ENCODE assay signal across 8 mouse cellular contexts in the genomic region with DNA sequence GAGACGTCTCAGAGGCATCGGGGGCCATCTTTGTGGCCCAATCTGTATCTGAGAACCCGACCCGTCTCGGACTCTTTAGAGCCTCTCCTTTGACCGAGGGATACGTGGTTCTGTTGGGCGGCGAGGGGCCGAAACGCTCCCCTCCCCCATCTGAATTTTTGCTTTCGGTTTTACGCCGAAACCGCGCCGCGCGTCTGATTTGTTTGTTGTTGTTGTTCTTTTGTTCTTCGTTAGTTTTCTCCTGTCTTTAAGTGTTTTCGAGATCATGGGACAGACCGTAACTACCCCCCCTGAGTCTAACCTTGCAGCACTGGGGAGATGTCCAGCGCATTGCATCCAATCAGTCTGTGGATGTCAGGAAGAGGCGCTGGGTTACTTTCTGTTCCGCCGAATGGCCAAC. TPM values are rescaled to one million over a fixed set of nuclear protein-coding genes. Genes with fewer than 3 reads are reported as not detected.
DNase-seq lines count a peak whose midpoint lies in the region; ATAC-seq and TF ChIP-seq lines count a peak whose summit lies in the region.
"Not testable (repeated sequence)": the region's sequence is repeated elsewhere in the genome, so short reads cannot be mapped to it uniquely, and the experiment has no call there.

No protein-coding gene starts in this region.

- H3K9ac ChIP-seq in embryonic facial prominence, embryonic 14.5 days (ENCODE audit: low read depth, low read length) = peak overlapping the region; percentile 40; the same call in 1 of the 2 replicates
- 0 out of 2 replicates have a peak overlapping the region, but pooled peaks have one; percentile 54 for H3K9ac ChIP-seq in heart, adult 2 months (ENCODE audit: low read depth, low read length)
- not testable (repeated sequence) for H3K9ac ChIP-seq in hindbrain, embryonic 13.5 days; kidney, embryonic 15.5 days; liver, embryonic 11.5 days (ENCODE audit: low read depth, low read length); neural tube, embryonic 14.5 days (replicated peaks; ENCODE audit: low read depth, low read length)

- not testable (repeated sequence) for H3K4me2 ChIP-seq in embryonic facial prominence, embryonic 14.5 days (ENCODE audit: low read depth, low read length); kidney, embryonic 15.5 days; liver, embryonic 11.5 days; neural tube, embryonic 14.5 days (ENCODE audit: low read depth, low read length)
- H3K4me2 ChIP-seq in hindbrain, embryonic 13.5 days = peak overlapping the region; percentile 36; the same call in 1 of the 2 replicates

- peaks cover 37% of the 10 kb centered on the region for H3K4me1 ChIP-seq in embryonic facial prominence, embryonic 14.5 days (ENCODE audit: control insufficient read depth, insufficient read depth, low read length)
- peaks cover 19% of the 10 kb centered on the region for H3K4me1 ChIP-seq in heart, adult 2 months (ENCODE audit: control insufficient read depth, insufficient read depth, low read length)
- peaks cover 42% of the 10 kb centered on the region for H3K4me1 ChIP-seq in hindbrain, embryonic 13.5 days (replicated peaks)
- peaks cover 40% of the 10 kb centered on the region for H3K4me1 ChIP-seq in kidney, embryonic 15.5 days
- H3K4me1 ChIP-seq in liver, embryonic 11.5 days (replicated peaks; ENCODE audit: control insufficient read depth, insufficient read depth, low read length) = peaks cover 34% of the 10 kb centered on the region
- H3K4me1 ChIP-seq in neural tube, embryonic 14.5 days (ENCODE audit: control insufficient read depth, insufficient read depth, low read length) = peaks cover 28% of the 10 kb centered on the region

- not testable (repeated sequence) for H3K27me3 ChIP-seq in embryonic facial prominence, embryonic 14.5 days (replicated peaks; ENCODE audit: control insufficient read depth, insufficient read depth, low read length); heart, adult 2 months (ENCODE audit: control insufficient read depth, insufficient read depth, low read length); hindbrain, embryonic 13.5 days; kidney, embryonic 15.5 days; neural tube, embryonic 14.5 days (ENCODE audit: control insufficient read depth, insufficient read depth, low read length)
- peaks cover 30% of the 10 kb centered on the region for H3K27me3 ChIP-seq in liver, embryonic 11.5 days (replicated peaks; ENCODE audit: control insufficient read depth, insufficient read depth, low read length)

- H3K36me3 ChIP-seq in embryonic facial prominence, embryonic 14.5 days (ENCODE audit: control insufficient read depth, insufficient read depth, low read length); heart, adult 2 months (ENCODE audit: control insufficient read depth, insufficient read depth, low read length); hindbrain, embryonic 13.5 days; kidney, embryonic 15.5 days; liver, embryonic 11.5 days (ENCODE audit: control insufficient read depth, insufficient read depth, low read length); macrophage (ENCODE audit: inconsistent target); neural tube, embryonic 14.5 days (ENCODE audit: control insufficient read depth, insufficient read depth, low read length): not testable (repeated sequence)

- TF ChIP-seq POLR2A in heart, adult 2 months (IDR thresholded peaks at IDR 0.05; ENCODE audit: insufficient read depth, low read depth, low read length) = not testable (repeated sequence)

- not testable (repeated sequence) for H3K79me2 ChIP-seq in heart, adult 2 months (replicated peaks; ENCODE audit: control insufficient read depth, insufficient read depth, low read length); macrophage (ENCODE audit: inconsistent target)

- not testable (repeated sequence) for H3K9me3 ChIP-seq in embryonic facial prominence, embryonic 14.5 days (ENCODE audit: control insufficient read depth, low read length); hindbrain, embryonic 13.5 days; kidney, embryonic 15.5 days (replicated peaks); liver, embryonic 11.5 days (ENCODE audit: control insufficient read depth, low read length); neural tube, embryonic 14.5 days (ENCODE audit: control insufficient read depth, low read length)

- not testable (repeated sequence) for TF ChIP-seq CTCF in heart, adult 2 months (IDR thresholded peaks at IDR 0.05)

- WGBS in embryonic facial prominence, embryonic 14.5 days = under 1% methylated on average over 11 of the region's 26 CpGs
- WGBS in heart, adult 2 months = 0% methylated on average over 16 of the region's 26 CpGs
- 0% methylated on average over 17 of the region's 26 CpGs for WGBS in hindbrain, embryonic 13.5 days
- 2% methylated on average over 16 of the region's 26 CpGs for WGBS in kidney, embryonic 15.5 days
- 0% methylated on average over 11 of the region's 26 CpGs for WGBS in liver, embryonic 11.5 days
- no CpG with 5 or more reads among the region's 26 CpGs for WGBS in macrophage (ENCODE audit: missing documents)
- under 1% methylated on average over 13 of the region's 26 CpGs for WGBS in neural tube, embryonic 14.5 days

- H3K27ac ChIP-seq in embryonic facial prominence, embryonic 14.5 days (replicated peaks; ENCODE audit: low read depth, low read length) = 0 out of 2 replicates have a peak overlapping the region, but pooled peaks have one; percentile 48
- peak overlapping the region; percentile 72; the same call in 1 of the 2 replicates for H3K27ac ChIP-seq in heart, adult 2 months
- H3K27ac ChIP-seq in hindbrain, embryonic 13.5 days; kidney, embryonic 15.5 days; liver, embryonic 11.5 days (ENCODE audit: low read depth, low read length); macrophage; neural tube, embryonic 14.5 days (ENCODE audit: low read depth, low read length): not testable (repeated sequence)

- intact Hi-C loops in heart, adult 2 months (cut with DNase I) = not testable (repeated sequence)

- peak overlapping the region; percentile 27 for H3K4me3 ChIP-seq in embryonic facial prominence, embryonic 14.5 days (ENCODE audit: low read depth, low read length)
- peak overlapping the region; percentile 34; the same call in 1 of the 2 replicates for H3K4me3 ChIP-seq in heart, adult 2 months
- peak overlapping the region; percentile 26; the same call in 1 of the 2 replicates for H3K4me3 ChIP-seq in hindbrain, embryonic 13.5 days
- H3K4me3 ChIP-seq in kidney, embryonic 15.5 days (replicated peaks) = peak overlapping the region; percentile 37
- H3K4me3 ChIP-seq in liver, embryonic 11.5 days (ENCODE audit: low read depth, low read length) = peak overlapping the region; percentile 43
- peak overlapping the region; percentile 28 for H3K4me3 ChIP-seq in macrophage (ENCODE audit: inconsistent target)
- H3K4me3 ChIP-seq in neural tube, embryonic 14.5 days (ENCODE audit: low read depth, low read length) = peak overlapping the region; percentile 20; the same call in 1 of the 2 replicates

- ATAC-seq in embryonic facial prominence, embryonic 14.5 days (ENCODE audit: low read depth); hindbrain, embryonic 13.5 days (ENCODE audit: low FRiP score); kidney, embryonic 15.5 days (replicated peaks; ENCODE audit: low FRiP score); liver, embryonic 11.5 days (replicated peaks; ENCODE audit: low FRiP score); neural tube, embryonic 14.5 days (ENCODE audit: low read depth): not testable (repeated sequence)

- not testable (repeated sequence) for TF ChIP-seq EP300 in heart, adult 2 months (IDR thresholded peaks at IDR 0.05; ENCODE audit: insufficient read depth, low read depth, low read length)

- not testable (repeated sequence) for DNase-seq in embryonic facial prominence, embryonic 14.5 days (ENCODE audit: low spot score); liver, embryonic 11.5 days (ENCODE audit: low spot score)
- DNase-seq in heart, adult 2 months = peak in 1 of 2 experiments; percentile 59
- DNase-seq in thymus, postnatal 25 days = peak; percentile 23

RNA-seq across cellular contexts. Expression of a gene that starts 33.6 kb away (rescaled TPM):
- 83.4 and 92.4 TPM in 2 replicates for polyA plus RNA-seq in embryonic facial prominence, embryonic 14.5 days (2014; fragmentation: Nextera tagmentation; extraction: Ambion mirVana)
- 10 to 100 TPM; 77.5 to 83.8 TPM for total RNA-seq in heart, adult 2 months (2021)
- polyA plus RNA-seq in heart, adult 2 months (2012; rRNA removed) = 34.6 and 39.7 TPM in 2 replicates
- 33.3 and 35.4 TPM in 2 replicates for polyA plus RNA-seq in hindbrain, embryonic 13.5 days (2015; fragmentation: Nextera tagmentation; extraction: Ambion mirVana)
- polyA plus RNA-seq in kidney, embryonic 15.5 days (2015; fragmentation: Nextera tagmentation; extraction: Ambion mirVana) = 107 and 109 TPM in 2 replicates
- polyA plus RNA-seq in liver, embryonic 11.5 days (2014; fragmentation: Nextera tagmentation; extraction: Ambion mirVana) = 32.1 and 42.2 TPM in 2 replicates
- 100 to 1,000 TPM in 21 of 26 experiments, 10 to 100 TPM in 5; 72.9 to 153 (median 117) TPM for total RNA-seq in macrophage (2018; cell fraction: chromatin; rRNA removed)
- total RNA-seq in macrophage (2018; cell fraction: cytosol; rRNA removed) = 100 to 1,000 TPM; 107 to 139 (median 117) TPM
- 100 to 1,000 TPM in 13 of 26 experiments, 10 to 100 TPM in 13; 73.3 to 148 (median 98.6) TPM for total RNA-seq in macrophage (2018; cell fraction: nucleus; rRNA removed)
- polyA plus RNA-seq in macrophage (2018) = 68.1 to 117 TPM (median 91.5 TPM) in 3 replicates
- polyA plus RNA-seq in neural tube, embryonic 14.5 days (2014; fragmentation: Nextera tagmentation; extraction: Ambion mirVana) = 18.5 and 19.6 TPM in 2 replicates
